Mouse (Mus musculus) induced T-regulatory cell, adult 2 months (primary cell): ENCODE data around the gene Fam78b.

Experiments
- DNase-seq: peaks from one replicate; pipeline ENCODE4 v3.0.0-alpha.2; 2012; ENCODE audit warnings: low read depth

Fam78b gene

GRCm38 (mm10) chr1:167032046-167032648 is 30.9 kb downstream of the Fam78b start:
- no peak for DNase-seq

- peak; percentile 29 for DNase-seq
Measured at GRCm38 (mm10) chr1:167034435-167034834, 33.2 kb downstream of the Fam78b start.

GRCm38 (mm10) chr1:167042558-167042957 is 41.3 kb downstream of the Fam78b start:
- DNase-seq = no peak

GRCm38 (mm10) chr1:167046169-167046927 is 45.1 kb downstream of the Fam78b start:
- DNase-seq = no peak

GRCm38 (mm10) chr1:167050859-167051258 is 49.6 kb downstream of the Fam78b start:
- DNase-seq = no peak

GRCm38 (mm10) chr1:167054029-167054428 is 52.8 kb downstream of the Fam78b start:
- no peak for DNase-seq

- DNase-seq = no peak
Measured at GRCm38 (mm10) chr1:167057543-167057942, 56.3 kb downstream of the Fam78b start.

GRCm38 (mm10) chr1:167059550-167060285 is 58.5 kb downstream of the Fam78b start:
- DNase-seq = no peak

GRCm38 (mm10) chr1:167063971-167064370 is 62.8 kb downstream of the Fam78b start:
- no peak for DNase-seq

GRCm38 (mm10) chr1:167065541-167065940 is 64.3 kb downstream of the Fam78b start:
- DNase-seq = no peak

- DNase-seq = no peak
Measured at GRCm38 (mm10) chr1:167065986-167066385, 64.8 kb downstream of the Fam78b start.

- DNase-seq = no peak
Measured at GRCm38 (mm10) chr1:167066933-167067341, 65.7 kb downstream of the Fam78b start.

GRCm38 (mm10) chr1:167069741-167070140 is 68.5 kb downstream of the Fam78b start:
- no peak for DNase-seq

- DNase-seq = peak; percentile 23
Measured at GRCm38 (mm10) chr1:167070306-167070705, 69.1 kb downstream of the Fam78b start.

- DNase-seq = no peak
Measured at GRCm38 (mm10) chr1:167075726-167076125, 74.5 kb downstream of the Fam78b start.

- no peak for DNase-seq
Measured at GRCm38 (mm10) chr1:167079476-167079875, 78.3 kb downstream of the Fam78b start.

GRCm38 (mm10) chr1:167081946-167082345 is 80.7 kb downstream of the Fam78b start:
- no peak for DNase-seq

- no peak for DNase-seq
Measured at GRCm38 (mm10) chr1:167082506-167083100, 81.4 kb downstream of the Fam78b start.

- DNase-seq = no peak
Measured at GRCm38 (mm10) chr1:167083181-167083580, 82.0 kb downstream of the Fam78b start.

GRCm38 (mm10) chr1:167084330-167084729 is 83.1 kb downstream of the Fam78b start:
- no peak for DNase-seq

- DNase-seq = no peak
Measured at GRCm38 (mm10) chr1:167085461-167085860, 84.2 kb downstream of the Fam78b start.

- DNase-seq = no peak
Measured at GRCm38 (mm10) chr1:167090466-167090865, 89.2 kb downstream of the Fam78b start.

- no peak for DNase-seq
Measured at GRCm38 (mm10) chr1:167093551-167093950, 92.3 kb downstream of the Fam78b start.
